Mouse (Mus musculus) E14TG2a.4 (cell line): ENCODE data around the gene Cluh.

ENCODE experiments used
- CTCF ChIP-seq: conservative IDR thresholded peaks from 2 replicates; pipeline ENCODE4 v1.5.1; 2014; ENCODE audit warnings: low read length
- NANOG ChIP-seq: IDR thresholded peaks from 2 replicates; pipeline ENCODE4 v1.6.1; 2014; ENCODE audit warnings: borderline replicate concordance, low read length, mixed read lengths

- no peak for TF ChIP-seq CTCF
- TF ChIP-seq NANOG: no peak
These were observed 39.2 kb upstream of the Cluh start for GRCm38 (mm10) chr11:74610068-74610467.
